Mouse (Mus musculus) heart, embryonic 15.5 days (tissue): ENCODE measurements around the gene Ticrr. TPM values are rescaled to one million over a fixed set of nuclear protein-coding genes. Genes with fewer than 3 reads are reported as not detected.

ENCODE experiments used
- polyA plus RNA-seq: library from polyadenylated mRNA; unstranded; fragments of >200 nt; fragmentation: Nextera tagmentation; extraction: Ambion mirVana; gene quantifications from 2 replicates; pipeline ENCODE4 v1.2.1, GENCODE M21; 2015

The Ticrr gene
- polyA plus RNA-seq, 1 experiment from 2014 or later: 4.3 TPM

Other genes with a start within 250 kb of the Ticrr start
- gene Polg, start 193.8 kb upstream of the Ticrr start, polyA plus RNA-seq: 23.7 and 32.6 TPM in 2 replicates
- 0.10 TPM in 1 of 2 replicates, not detected in the other for gene Rhcg, start 42.5 kb upstream of the Ticrr start, polyA plus RNA-seq
- 1.6 and 2.8 TPM in 2 replicates for gene Kif7, start 55.5 kb downstream of the Ticrr start, polyA plus RNA-seq
- not detected in 2 replicates for gene Plin1, start 72.7 kb downstream of the Ticrr start, polyA plus RNA-seq
- 5.9 and 8.6 TPM in 2 replicates for gene Pex11a, start 82.9 kb downstream of the Ticrr start, polyA plus RNA-seq
- 0.27 and 0.33 TPM in 2 replicates for gene Wdr93, start 83.0 kb downstream of the Ticrr start, polyA plus RNA-seq
- gene Mesp1, start 133.6 kb downstream of the Ticrr start, polyA plus RNA-seq: 0.14 TPM in 1 of 2 replicates, not detected in the other
- gene Mesp2, start 150.5 kb downstream of the Ticrr start, polyA plus RNA-seq: 0.20 and 0.23 TPM in 2 replicates
- 8.6 and 11.8 TPM in 2 replicates for gene Anpep, start 200.9 kb downstream of the Ticrr start, polyA plus RNA-seq